Mouse (Mus musculus) splenic B cell, adult 2 months (primary cell): ENCODE measurements at regions not wholly inside any gene's neighbourhood (a gene's known extent, or its start where the extent isn't known, plus 50 kb on each side); places are given as distances from the start of the nearest gene placed in this dataset.
A peak's percentile ranks its signal among the peaks of the same experiment; 100 is the strongest.
"Not testable (repeated sequence)": the region's sequence is repeated elsewhere in the genome, so short reads cannot be mapped to it uniquely, and the experiment has no call there.

Experiments
- DNase-seq: peaks from one replicate; pipeline ENCODE4 v3.0.0-alpha.2; 2011; ENCODE audit warnings: low read depth, low spot score
- H3K27me3 ChIP-seq: 2 replicates; pipeline ENCODE4 v1.6.1; 2012; ENCODE audit warnings: mild to moderate bottlenecking, low read length, moderate library complexity, mixed read lengths; ENCODE audit not compliant: control insufficient read depth, poor library complexity, insufficient read depth, severe bottlenecking
- H3K36me3 ChIP-seq: 2 replicates; pipeline ENCODE4 v1.6.1; 2012; ENCODE audit warnings: mild to moderate bottlenecking, low read length, moderate library complexity, mixed read lengths; ENCODE audit not compliant: control insufficient read depth, poor library complexity, insufficient read depth, severe bottlenecking

DNA sequence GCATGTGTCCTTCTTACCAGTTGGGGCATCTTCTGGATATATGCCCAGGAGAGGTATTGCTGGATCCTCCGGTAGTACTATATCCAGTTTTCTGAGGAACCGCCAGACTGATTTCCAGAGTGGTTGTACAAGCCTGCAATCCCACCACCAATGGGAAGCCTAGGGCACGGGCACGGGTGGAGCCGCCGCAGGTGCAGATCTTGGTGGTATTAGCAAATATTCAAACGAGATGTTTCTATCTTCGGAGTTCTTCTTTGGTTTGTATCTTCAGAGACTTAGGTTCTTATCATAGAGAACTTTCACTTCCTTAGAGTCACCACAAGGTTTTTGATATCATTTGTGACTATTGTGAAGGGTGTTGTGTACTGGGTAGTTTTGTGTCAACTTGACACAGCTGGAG is 103.1 kb downstream of the Btbd35f12 start:
- H3K27me3 ChIP-seq = not testable (repeated sequence)
- peak; percentile 60 for DNase-seq

More for the DNA sequence above, 103.1 kb downstream of the Btbd35f12 start:
- H3K36me3 ChIP-seq = not testable (repeated sequence)
